Comparison of ENCODE assay signal across 14 mouse cellular contexts in genomic region chr4:32479801-32480700, GRCm38 (mm10).
DNase-seq lines count a peak whose midpoint lies in the region; ATAC-seq lines count a peak whose summit lies in the region.
"Had no signal": no experiment of that assay in that cellular context is flagged by ENCODE, and none has a peak within 500 bp of the region (broad histone marks: within the 10 kb centered on the region; RNA-seq: fewer than 3 reads in every experiment).

No protein-coding gene starts in this region.

- no peaks in the 10 kb centered on the region for H3K9me3 ChIP-seq in embryonic facial prominence, embryonic 14.5 days (ENCODE audit: control insufficient read depth, low read length)
- H3K9me3 ChIP-seq in hindbrain, embryonic 14.5 days (ENCODE audit: control insufficient read depth, low read length), result no peaks in the 10 kb centered on the region
- H3K9me3 ChIP-seq in neural tube, embryonic 13.5 days, result no peaks in the 10 kb centered on the region
- H3K9me3 ChIP-seq: liver, embryonic 13.5 days had no signal

- no peak overlapping the region for H3K27ac ChIP-seq in embryonic facial prominence, embryonic 14.5 days (replicated peaks; ENCODE audit: low read depth, low read length)
- peak overlapping the region; percentile 82 for H3K27ac ChIP-seq in hindbrain, embryonic 14.5 days
- peak overlapping the region; percentile 88 for H3K27ac ChIP-seq in neural tube, embryonic 13.5 days (replicated peaks)
- H3K27ac ChIP-seq: liver, embryonic 13.5 days had no signal

- H3K4me2 ChIP-seq in embryonic facial prominence, embryonic 14.5 days (ENCODE audit: low read depth, low read length), result no peak overlapping the region
- H3K4me2 ChIP-seq in hindbrain, embryonic 14.5 days (replicated peaks), result no peak overlapping the region
- H3K4me2 ChIP-seq in neural tube, embryonic 13.5 days, result no peak overlapping the region
- H3K4me2 ChIP-seq: liver, embryonic 13.5 days had no signal

- H3K9ac ChIP-seq in embryonic facial prominence, embryonic 14.5 days (ENCODE audit: low read depth, low read length), result no peak overlapping the region
- no peak overlapping the region for H3K9ac ChIP-seq in hindbrain, embryonic 14.5 days
- H3K9ac ChIP-seq in neural tube, embryonic 13.5 days, result no peak overlapping the region
- H3K9ac ChIP-seq: liver, embryonic 13.5 days had no signal

- H3K4me1 ChIP-seq in embryonic facial prominence, embryonic 14.5 days (ENCODE audit: control insufficient read depth, insufficient read depth, low read length), result peaks cover 33% of the 10 kb centered on the region
- H3K4me1 ChIP-seq in hindbrain, embryonic 14.5 days (replicated peaks; ENCODE audit: control insufficient read depth, insufficient read depth, low read length), result peaks cover 63% of the 10 kb centered on the region
- H3K4me1 ChIP-seq in neural tube, embryonic 13.5 days (replicated peaks), result peaks cover 70% of the 10 kb centered on the region
- H3K4me1 ChIP-seq: liver, embryonic 13.5 days had no signal

- H3K4me3 ChIP-seq in embryonic facial prominence, embryonic 14.5 days (ENCODE audit: low read depth, low read length), result no peak overlapping the region
- H3K4me3 ChIP-seq in hindbrain, embryonic 14.5 days (replicated peaks; ENCODE audit: low read length), result no peak overlapping the region
- no peak overlapping the region for H3K4me3 ChIP-seq in neural tube, embryonic 13.5 days
- H3K4me3 ChIP-seq: liver, embryonic 13.5 days had no signal

- intact Hi-C loops in heart, postnatal 10 days (cut with DNase I), result no loop called here

- peak; percentile 43 for DNase-seq in heart, adult 11 months
- DNase-seq in heart, postnatal 10 days, result no peak
- DNase-seq in embryonic facial prominence, embryonic 14.5 days (ENCODE audit: low spot score), result no peak
- no peak for DNase-seq in hindbrain, embryonic 14.5 days (ENCODE audit: low spot score)
- DNase-seq in spleen, postnatal 10 days (ENCODE audit: low spot score in 2 of 2), result no peak
- DNase-seq in kidney, adult 8-10 months, result no peak
- DNase-seq: cerebellum, postnatal 25 days; layer of hippocampus, postnatal 36 days; liver, embryonic 13.5 days; lung, postnatal 4 days; spleen, adult 18-20 months; thymus, adult 2 months had no signal

- no peaks in the 10 kb centered on the region for H3K36me3 ChIP-seq in embryonic facial prominence, embryonic 14.5 days (ENCODE audit: control insufficient read depth, insufficient read depth, low read length)
- H3K36me3 ChIP-seq in hindbrain, embryonic 14.5 days (replicated peaks; ENCODE audit: control insufficient read depth, insufficient read depth), result no peaks in the 10 kb centered on the region
- no peaks in the 10 kb centered on the region for H3K36me3 ChIP-seq in neural tube, embryonic 13.5 days
- H3K36me3 ChIP-seq: liver, embryonic 13.5 days had no signal

- 69% methylated on average over 16 of the region's 16 CpGs for WGBS in embryonic facial prominence, embryonic 14.5 days
- 33% methylated on average over 16 of the region's 16 CpGs for WGBS in hindbrain, embryonic 14.5 days
- WGBS in neural tube, embryonic 13.5 days, result 47% methylated on average over 16 of the region's 16 CpGs

- ATAC-seq in embryonic facial prominence, embryonic 14.5 days (ENCODE audit: low read depth), result peak; percentile 41; the same call in 1 of the 2 replicates
- peak; percentile 47 for ATAC-seq in hindbrain, embryonic 14.5 days (ENCODE audit: low FRiP score)
- 0 out of 2 replicates have a peak, but pooled peaks have one; percentile 26 for ATAC-seq in neural tube, embryonic 13.5 days (ENCODE audit: low read depth)
- no peak for ATAC-seq in megakaryocyte, adult 5-6 weeks (ENCODE audit: poor library complexity, severe bottlenecking)

- no peaks in the 10 kb centered on the region for H3K27me3 ChIP-seq in embryonic facial prominence, embryonic 14.5 days (replicated peaks; ENCODE audit: control insufficient read depth, insufficient read depth, low read length)
- no peaks in the 10 kb centered on the region for H3K27me3 ChIP-seq in hindbrain, embryonic 14.5 days (ENCODE audit: control insufficient read depth, insufficient read depth, low read length)
- no peaks in the 10 kb centered on the region for H3K27me3 ChIP-seq in neural tube, embryonic 13.5 days
- H3K27me3 ChIP-seq: liver, embryonic 13.5 days had no signal
